Mouse (Mus musculus): Measurements from ENCODE around the gene Htatsf1.

Gene Htatsf1

GRCm38 (mm10) chrX:57053174-57053992 is at the start of gene Htatsf1:
Gene Htatsf1, plus strand, starts transcription at chrX:57053583.
- in situ Hi-C loops (cut with MboI, MseI), result no loop called here

GRCm38 (mm10) chrX:57012891-57013290 is 40.5 kb upstream of the Htatsf1 start:
- in situ Hi-C loops (cut with MboI, MseI), result no loop called here

DNA sequence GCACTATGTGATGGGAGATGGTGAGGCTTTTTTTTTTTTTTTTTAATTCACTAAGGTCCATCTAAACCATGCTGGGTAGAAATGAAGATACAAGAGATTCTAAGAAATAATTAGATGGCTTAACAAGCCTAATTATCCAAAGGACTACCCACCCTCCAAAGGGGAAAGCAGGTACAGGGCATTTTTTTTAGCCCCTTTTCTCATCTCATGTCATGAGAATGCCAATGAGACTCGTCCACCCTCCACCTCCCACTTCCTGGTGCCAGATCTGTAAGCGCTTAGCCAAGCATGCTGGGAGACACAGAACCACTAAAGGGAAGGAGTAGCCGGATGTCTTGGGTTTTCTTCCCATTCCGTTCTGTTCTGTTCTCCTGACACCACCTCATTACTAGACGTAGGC is 10.6 kb upstream of the Htatsf1 start, which contains the start of gene Brs3:
Gene Brs3, plus strand, starts transcription at position 301 of the 400 bp plus-strand sequence.
- in situ Hi-C loops (cut with MboI, MseI), result no loop called here

- in situ Hi-C loops (cut with MboI, MseI), result no loop called here
Measured at GRCm38 (mm10) chrX:57043869-57044268, 9.5 kb upstream of the Htatsf1 start.

DNA sequence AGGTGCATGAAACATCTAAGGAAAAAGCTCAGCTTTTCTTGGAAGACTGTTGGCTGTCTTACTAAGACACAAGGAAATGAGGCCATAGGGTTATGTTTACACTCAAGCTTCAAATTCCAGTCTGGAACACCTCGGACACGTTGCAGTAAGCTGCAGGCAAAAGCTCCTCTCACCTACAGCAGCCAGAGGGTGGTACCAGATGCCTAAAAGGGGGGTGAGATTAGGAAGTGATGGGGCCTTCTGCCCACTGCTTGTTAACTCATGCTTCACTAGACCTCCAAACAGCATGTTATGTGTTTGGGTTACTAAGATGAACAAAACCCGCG is 572 bp upstream of the Htatsf1 start:
- in situ Hi-C loops (cut with MboI, MseI), result no loop called here

DNA sequence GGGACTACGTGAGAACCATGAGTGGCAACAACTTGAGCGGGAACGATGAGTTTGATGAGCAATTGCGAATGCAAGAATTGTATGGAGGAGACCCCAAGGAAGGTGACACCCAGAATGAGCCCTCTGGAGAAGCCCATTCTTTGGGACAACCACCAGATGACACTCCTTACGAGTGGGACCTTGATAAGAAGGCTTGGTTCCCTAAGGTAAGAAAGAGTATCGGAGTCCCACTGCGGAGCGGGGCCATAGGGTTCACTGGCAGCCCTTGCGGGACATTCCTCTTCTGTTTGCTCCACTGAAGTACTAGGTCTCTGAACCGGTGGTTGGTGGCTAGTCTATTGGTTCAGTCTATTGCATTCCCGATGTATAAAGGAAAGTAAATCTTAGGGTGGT is 606 bp downstream of the Htatsf1 start:
- in situ Hi-C loops (cut with MboI, MseI), result no loop called here

DNA sequence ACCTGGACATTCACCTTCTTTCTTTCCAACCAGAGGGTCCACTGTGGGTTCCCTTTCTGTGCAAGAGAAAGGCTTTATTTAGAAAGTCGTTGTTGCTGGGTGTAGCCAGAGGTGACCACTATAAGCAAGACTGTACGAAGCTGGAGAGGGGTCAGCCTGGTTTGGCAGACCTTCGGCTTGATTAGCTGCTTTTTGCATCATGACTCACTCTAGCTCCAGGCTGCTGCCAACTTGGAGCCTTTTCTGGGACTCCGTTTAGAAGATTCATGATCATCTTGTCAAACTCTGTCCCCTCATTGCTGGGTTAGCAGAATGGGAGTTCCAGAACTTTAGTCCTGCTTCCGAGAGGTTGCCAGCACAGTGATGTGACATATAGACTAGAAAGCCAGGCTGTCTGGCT is 28.1 kb downstream of the Htatsf1 start:
- in situ Hi-C loops (cut with MboI, MseI), result no loop called here

DNA sequence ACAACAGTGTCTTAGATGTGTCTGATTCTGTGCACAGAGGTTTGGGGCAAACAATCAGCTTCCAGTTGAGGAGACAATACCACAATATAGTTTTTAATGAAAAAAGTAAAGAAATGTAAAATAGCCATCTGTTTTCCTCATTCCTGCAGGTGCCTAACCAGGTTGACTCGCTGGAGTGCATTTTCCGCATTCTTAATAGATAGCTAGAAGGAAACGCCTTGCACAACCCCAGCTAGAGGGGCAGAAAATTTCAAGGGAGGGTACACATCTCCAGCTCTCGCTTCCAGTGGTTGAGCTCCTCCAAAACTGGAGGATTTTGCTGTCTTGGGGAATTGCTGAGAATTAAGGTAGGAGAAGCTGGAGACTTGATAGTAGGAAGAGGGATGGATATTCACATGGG is 34.4 kb downstream of the Htatsf1 start, which contains the start of gene Vgll1:
Gene Vgll1, plus strand, starts transcription at position 301 of the 400 bp plus-strand sequence.
- in situ Hi-C loops (cut with MboI, MseI), result no loop called here

DNA sequence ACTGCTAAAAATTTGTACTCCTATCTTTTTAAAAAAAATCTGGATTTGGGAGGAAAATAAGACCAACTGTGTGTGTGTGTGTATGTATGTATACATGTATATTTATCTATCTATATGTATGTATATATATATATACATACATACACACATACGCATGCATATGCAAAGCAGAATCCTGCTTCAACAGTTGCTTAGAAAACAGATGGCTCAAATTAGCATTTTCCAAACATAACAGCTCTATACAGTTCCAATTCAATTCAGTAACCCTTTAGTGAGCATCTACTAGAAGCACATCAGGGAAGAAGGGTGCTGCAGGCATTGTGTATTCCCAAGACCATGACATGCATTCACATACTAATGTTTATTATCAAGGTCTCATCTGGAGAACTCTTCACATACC is 50.0 kb downstream of the Htatsf1 start:
- in situ Hi-C loops (cut with MboI, MseI), result loop anchor here in 1 of 2 experiments (10.0 kb wide), 1 partner anchor 581 kb away; no protein-coding TSS in a partner anchor

- in situ Hi-C loops (cut with MboI, MseI), result loop anchor here in 1 of 2 experiments (10.0 kb wide), 1 partner anchor 578 kb away; no protein-coding TSS in a partner anchor
Measured at GRCm38 (mm10) chrX:57106956-57107355, 53.6 kb downstream of the Htatsf1 start.

All from T-helper 17 cell (primary cell).